Mouse (Mus musculus) c-Kit-negative CD71-positive TER-119-positive erythroid progenitor cells, embryonic 14.5 days (primary cell): ENCODE data around the gene Mbnl2.

Source experiments
- DNase-seq: peaks from one replicate; pipeline ENCODE4 v3.0.0-alpha.2; 2013; ENCODE audit warnings: low read depth, low spot score

The Mbnl2 gene

GRCm38 (mm10) chr14:120297137-120297749 lies 21.8 kb downstream of the Mbnl2 start:
- DNase-seq: no peak

GRCm38 (mm10) chr14:120297833-120298232 lies 22.4 kb downstream of the Mbnl2 start:
- no peak for DNase-seq

DNA sequence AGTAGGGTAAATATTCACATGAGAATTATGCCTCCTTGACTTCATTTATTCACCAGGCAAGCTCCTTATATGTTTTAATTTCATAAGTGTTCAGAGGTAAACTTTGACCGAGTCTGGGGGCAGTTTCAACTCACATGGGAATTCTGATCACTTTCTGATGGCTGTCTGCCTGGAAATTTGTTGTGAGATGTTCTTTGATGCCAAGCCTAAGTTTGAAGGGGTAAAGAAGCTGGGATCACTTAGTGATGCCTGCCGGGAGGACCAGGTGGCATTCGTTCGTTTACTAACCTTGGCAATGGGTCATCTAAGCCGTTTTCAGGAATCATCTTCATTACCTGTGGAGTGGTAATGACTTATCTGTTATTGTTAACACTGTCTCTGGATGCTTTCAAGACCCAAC lies 23.0 kb downstream of the Mbnl2 start:
- DNase-seq: no peak

DNA sequence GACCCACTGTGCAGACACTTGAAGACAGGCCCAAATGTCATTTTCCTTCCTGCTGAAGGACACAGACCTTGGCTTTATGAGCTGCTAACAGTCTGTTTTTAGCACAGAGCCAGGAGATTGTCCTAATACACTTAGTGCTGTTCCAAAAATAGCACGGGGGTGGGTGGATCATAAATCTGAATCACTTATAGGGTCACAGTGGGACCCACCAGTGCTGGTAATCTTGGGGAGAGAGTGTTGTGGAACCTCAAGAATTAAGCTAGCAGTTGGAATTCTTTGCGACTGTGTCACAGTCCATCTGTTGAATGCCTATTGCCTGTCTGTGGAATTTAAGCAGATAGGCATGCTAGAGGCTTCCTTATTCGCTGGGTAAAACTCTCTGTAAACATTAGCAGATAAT lies 24.2 kb downstream of the Mbnl2 start:
- no peak for DNase-seq

GRCm38 (mm10) chr14:120300191-120300590 lies 24.7 kb downstream of the Mbnl2 start:
- no peak for DNase-seq

GRCm38 (mm10) chr14:120300814-120301213 lies 25.3 kb downstream of the Mbnl2 start:
- DNase-seq: no peak

- no peak for DNase-seq
Measured at GRCm38 (mm10) chr14:120302913-120303548, 27.6 kb downstream of the Mbnl2 start.

- no peak for DNase-seq
Measured at GRCm38 (mm10) chr14:120306229-120306628, 30.8 kb downstream of the Mbnl2 start.

DNA sequence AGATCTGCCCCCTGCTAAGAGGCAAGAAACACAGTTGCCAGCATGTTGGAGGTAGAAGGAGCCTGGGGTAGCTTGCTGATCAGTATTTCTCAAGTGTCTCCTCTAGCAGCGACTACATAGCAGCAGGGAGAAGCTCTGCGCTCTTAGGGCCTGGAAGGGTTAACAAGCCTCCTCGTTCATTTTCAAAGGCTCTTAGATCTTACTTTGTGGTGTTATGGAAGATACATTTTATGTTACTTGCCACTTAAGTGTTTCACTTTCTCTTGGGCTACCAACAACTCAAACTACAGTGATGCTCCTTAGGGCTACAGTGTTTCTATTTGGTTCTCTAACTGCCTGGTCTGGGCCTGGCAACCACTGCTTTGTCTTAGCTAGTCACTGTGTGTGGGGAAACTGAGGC lies 31.9 kb downstream of the Mbnl2 start:
- no peak for DNase-seq

DNA sequence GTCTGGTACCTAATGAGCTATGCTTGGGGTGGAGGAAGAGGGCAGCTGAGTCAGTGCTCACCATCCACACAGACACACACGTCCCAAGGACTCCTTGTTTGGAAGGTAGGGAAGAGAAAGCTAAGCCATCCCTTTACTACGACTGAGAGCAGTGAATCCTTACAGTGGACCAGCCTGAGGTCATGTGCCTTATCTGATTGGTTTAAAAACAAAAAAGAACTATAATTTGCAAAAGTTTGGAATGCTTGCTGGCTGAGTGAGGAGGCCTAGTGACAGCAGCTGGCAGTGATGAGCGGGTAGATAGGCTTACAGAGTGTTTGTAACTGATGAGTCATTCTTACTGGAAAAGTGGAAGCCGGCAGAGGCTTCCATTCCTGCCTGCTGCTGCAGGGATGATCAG lies 32.5 kb downstream of the Mbnl2 start:
- DNase-seq: no peak

DNA sequence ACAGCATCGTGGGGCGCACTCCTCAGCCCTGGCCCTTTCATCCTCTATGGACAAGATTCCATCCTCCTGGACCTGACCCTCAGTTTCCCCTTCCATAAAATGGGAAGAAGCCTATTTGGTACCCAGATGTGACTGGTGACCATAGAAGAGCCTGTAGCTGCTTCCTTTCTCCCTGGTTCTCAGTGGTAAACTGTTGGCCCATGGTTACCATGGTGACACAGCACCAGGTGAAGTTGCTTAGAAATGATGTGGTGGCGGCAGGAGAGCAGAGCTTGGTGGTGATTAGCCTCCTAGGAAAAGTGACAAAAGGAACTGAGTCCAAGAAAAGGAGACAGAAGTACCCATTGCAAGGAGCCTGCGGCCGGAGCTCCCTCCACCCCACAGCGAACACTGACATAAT lies 34.2 kb downstream of the Mbnl2 start:
- no peak for DNase-seq

DNA sequence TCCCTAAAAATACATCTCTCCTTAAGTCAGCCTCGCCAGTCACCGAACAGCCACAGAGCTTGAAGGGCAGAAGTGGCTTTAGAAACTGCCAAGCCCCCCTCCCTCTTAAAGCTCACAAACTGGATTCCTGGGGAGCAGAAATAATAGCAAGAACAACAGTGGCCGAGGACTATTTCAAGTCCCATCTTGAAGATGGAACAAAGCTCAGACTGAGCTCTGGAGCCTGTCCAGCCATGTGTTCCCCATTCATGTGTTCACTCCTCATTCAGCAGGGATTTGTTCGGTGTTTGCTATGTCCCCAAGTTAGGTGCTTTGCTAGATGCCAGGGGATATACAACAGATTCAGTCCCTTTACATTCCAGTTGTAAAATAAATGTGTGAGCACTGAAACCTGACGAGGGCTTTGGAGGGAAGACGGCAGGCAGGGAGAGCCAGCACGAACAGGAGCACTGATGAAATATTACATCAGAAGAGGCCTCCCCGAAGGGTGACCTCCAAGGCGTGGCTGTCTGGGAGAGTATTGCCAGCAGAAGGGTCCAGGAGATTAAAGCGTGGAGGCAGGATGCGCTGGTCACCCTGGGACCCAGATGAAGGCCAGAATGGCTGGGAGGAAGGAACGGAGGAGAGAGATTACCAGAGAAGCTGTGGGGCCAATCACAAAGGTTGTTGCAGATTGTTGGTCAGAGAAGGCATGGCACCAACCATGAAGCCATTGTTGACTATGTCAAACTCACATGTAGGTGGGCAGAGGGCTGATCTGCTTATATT lies 36.0 kb downstream of the Mbnl2 start:
- no peak for DNase-seq

- no peak for DNase-seq
Measured at GRCm38 (mm10) chr14:120312661-120313406, 37.4 kb downstream of the Mbnl2 start.

DNA sequence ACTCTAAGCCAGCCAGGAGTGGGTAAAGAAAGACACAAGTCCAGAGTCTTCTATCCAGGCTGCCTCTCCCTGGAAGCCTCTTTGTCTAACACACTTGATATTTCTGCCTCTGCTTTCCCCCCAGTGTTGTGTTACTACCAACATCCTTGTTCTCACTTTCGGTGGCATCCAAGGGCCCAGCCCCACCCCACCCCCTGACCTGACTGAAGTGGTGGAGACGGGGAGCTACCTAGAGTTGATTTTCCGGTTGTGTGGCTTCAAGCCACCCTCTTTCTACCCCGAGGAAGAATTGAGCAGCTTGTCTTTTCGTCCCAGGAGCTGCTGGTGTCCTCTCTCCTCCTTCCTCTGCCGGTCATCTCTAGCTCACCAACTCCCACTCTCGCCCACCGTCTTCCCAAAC lies 38.0 kb downstream of the Mbnl2 start:
- DNase-seq: no peak

- DNase-seq: no peak
Measured at GRCm38 (mm10) chr14:120315721-120316120, 40.3 kb downstream of the Mbnl2 start.

DNA sequence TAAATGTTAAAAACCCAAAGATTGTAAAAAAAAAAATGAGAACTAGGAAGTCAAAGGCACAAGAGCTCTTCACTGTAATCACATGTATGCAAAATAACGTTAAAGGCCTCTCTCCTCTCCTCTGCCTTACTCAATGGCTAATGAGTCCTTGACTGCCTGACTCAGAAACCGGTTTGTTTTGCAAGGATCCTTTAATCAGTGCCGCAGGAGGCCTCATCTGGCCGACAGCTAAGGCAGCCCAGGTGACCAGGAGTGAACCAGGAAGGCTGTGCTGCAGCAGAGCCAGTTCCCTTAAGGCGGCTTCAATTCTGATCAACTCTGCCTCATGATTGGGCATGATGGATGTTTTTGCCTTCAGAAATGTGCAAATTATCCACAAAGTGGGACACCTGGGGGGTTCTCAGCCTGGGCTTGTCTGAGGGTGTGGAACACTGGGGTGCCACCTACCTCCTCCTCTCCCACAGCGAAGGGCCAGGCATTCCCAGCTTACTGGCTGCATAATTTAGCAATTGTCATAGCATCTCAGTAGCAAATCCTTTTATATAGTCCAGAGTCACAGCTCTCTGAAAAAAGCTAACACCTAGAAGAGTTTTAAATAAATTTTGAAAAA lies 43.0 kb downstream of the Mbnl2 start:
- DNase-seq: no peak

DNA sequence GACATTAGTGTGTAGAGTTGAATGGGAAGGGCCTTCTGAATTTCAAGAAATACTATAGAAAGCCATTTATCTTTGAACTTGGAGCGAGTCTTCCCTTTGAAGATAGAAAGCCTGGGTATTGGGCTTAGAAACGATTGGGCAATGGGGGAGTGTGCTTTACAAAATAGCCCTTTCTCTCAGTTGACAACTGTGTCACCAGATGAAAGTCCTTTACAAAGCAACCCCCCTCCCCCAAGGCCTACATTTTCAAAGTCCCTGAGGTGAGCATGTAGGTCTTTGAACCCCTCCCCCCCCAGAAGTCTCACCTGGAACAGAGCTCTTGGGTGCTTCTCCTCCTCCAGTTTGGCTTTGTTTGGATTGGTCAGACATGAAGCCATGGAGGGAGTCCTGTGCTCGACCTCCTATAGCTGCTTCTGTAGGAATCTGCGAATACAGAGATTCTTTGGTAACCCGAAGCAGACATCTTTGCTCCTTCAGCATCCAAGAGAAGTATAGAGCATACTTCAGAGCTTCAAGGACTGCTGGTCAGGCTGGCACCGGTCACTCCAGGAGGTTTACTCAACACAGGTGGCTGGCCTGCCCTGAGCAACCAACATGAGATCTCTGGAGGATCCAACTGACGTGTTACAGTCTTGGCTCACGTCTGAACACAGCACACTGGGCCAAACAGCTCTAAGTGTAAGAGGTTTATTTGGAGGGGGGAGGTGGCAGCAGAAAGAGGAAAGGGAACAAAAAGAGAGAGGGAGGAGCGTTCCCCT lies 43.7 kb downstream of the Mbnl2 start:
- DNase-seq: no peak

- DNase-seq: no peak
Measured at GRCm38 (mm10) chr14:120322041-120322440, 46.6 kb downstream of the Mbnl2 start.

DNA sequence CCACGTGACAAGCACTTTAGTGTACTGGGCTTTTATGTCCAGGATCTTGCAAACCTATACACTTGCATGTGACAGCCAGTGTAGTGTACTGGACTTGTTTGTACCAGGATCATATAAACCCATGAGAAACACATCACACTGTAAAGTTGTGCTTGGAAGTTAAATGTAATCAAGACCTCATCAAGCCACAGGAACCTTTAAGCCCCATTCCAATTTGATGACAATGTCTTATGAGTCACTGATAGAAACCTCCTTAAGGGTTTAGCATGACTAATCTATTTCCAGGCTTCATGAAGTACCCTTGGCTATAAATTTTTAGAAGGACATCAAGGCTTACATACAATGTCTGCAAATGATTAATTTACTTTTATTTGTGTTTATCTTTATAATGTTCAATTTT lies 47.6 kb downstream of the Mbnl2 start:
- no peak for DNase-seq

GRCm38 (mm10) chr14:120324061-120324791 lies 48.8 kb downstream of the Mbnl2 start:
- no peak for DNase-seq
